Mouse (Mus musculus) leukemia stem cell, adult 10-12 weeks (primary cell): ENCODE results near the gene Dll4. TPM values are rescaled to one million over a fixed set of nuclear protein-coding genes. Genes with fewer than 3 reads are reported as not detected.

Experiments
- polyA plus RNA-seq: library from polyadenylated mRNA; stranded (reverse); fragments of >175 nt; gene quantifications from 2 replicates; pipeline ENCODE4 v1.2.3, GENCODE M21; 2012; ENCODE audit warnings: low replicate concordance

Dll4 gene
- polyA plus RNA-seq = 1.1 and 1.5 TPM in 2 replicates

GRCm38 (mm10) chr2:119325568-119326143, at the start of gene Dll4:
Gene Dll4 (plus strand): TSS chr2:119325784.

DNA sequence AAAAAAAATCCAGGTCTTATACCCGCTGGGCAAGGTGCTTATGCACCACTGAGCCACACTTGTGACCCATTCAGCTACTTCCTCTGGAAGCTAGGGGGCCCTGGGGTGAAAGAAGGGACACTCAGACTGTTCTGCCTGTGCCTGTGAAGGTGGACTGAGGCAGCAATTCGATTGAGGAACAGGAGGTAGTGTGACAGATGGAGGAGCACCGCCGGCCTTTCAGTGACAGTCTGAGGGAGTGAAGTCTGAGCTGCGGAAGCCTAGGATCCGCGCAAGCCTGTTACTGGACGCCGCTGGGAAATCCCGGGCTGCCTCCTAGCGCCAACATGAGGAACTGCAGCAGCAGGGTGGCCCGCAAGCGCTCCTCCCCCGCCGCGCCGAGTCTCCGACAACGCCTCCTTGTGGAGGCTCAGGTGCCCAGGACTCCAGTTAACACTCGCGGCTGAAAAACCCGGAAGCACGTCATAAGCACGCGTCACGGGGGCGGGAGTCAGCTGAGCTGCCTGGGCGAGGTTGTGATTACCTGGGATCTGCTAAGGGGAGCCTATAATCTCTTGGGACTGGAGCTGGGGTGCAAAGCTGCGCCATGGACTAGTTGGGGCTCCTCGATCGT, 37.2 kb upstream of the Dll4 start, which contains the start of gene Vps18:
TSS of gene Vps18 (plus strand) at position 471 of the 613 bp plus-strand sequence.

DNA sequence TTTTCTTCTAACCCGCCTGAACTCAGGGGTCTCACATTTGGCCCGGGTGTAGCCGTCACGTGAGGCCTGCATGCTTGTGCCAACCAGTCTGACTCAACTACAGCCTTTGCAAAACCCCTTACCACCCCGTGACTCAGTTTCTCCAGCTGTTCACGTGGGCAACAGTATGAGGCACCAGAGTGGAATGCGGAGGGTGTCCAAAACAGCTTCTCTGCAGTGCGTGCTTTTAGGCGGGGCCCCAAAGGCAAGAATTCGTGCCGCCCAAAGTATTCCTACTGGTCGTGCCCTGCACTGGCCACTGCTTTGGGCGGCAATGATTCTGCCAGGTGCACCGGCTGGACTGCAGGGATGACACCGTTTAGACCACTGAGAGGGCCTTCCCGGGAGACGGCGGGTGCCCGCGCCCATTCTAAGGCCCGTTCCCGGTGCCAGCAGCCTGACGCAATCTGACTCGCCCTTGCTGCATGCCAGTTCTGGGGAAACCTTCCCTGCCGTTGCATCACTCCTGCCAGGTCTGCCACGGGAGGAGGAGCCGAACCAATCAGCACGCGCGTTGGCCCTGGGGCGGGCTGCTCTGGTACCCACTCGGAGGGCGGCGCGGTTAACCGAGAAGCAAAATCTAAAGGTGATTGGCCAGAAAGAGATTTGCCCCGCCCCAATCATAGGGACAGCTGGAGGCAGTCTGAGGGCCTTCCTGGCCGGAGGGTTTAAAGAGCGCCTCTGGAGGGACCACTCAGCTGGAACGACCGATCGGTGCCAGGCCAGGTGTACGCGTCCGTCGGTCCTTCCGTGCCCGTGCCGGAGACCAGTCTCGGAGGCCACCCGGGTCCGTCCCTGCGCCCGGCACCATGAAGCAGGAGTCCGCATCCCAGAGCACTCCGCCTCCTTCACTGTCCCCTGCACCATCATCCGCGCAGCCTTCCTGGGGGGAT, 25.2 kb downstream of the Dll4 start, which contains the start of gene Chac1:
TSS of gene Chac1 (plus strand) at position 675 of the 932 bp plus-strand sequence.

Other genes with a start within 250 kb of the Dll4 start
- gene Rad51, start 213.0 kb upstream of the Dll4 start, polyA plus RNA-seq = 4.9 and 8.4 TPM in 2 replicates
- 16.2 and 33.0 TPM in 2 replicates for gene Rmdn3, start 168.8 kb upstream of the Dll4 start, polyA plus RNA-seq
- gene Gchfr, start 158.0 kb upstream of the Dll4 start, polyA plus RNA-seq = 1.4 TPM in 1 of 2 replicates, not detected in the other
- 0.07 and 0.57 TPM in 2 replicates for gene Gm14137, start 151.3 kb upstream of the Dll4 start, polyA plus RNA-seq
- 10.3 and 20.3 TPM in 2 replicates for gene Zfyve19, start 117.2 kb upstream of the Dll4 start, polyA plus RNA-seq
- gene Dnajc17, start 117.0 kb upstream of the Dll4 start, polyA plus RNA-seq = 10.6 and 23.8 TPM in 2 replicates
- not detected in 2 replicates for gene Ppp1r14d, start 95.9 kb upstream of the Dll4 start, polyA plus RNA-seq
- 0.13 and 0.59 TPM in 2 replicates for gene Spint1, start 88.4 kb upstream of the Dll4 start, polyA plus RNA-seq
- 0.30 TPM in 1 of 2 replicates, not detected in the other for gene Rhov, start 54.5 kb upstream of the Dll4 start, polyA plus RNA-seq
- 8.0 and 19.2 TPM in 2 replicates for gene Vps18, start 37.0 kb upstream of the Dll4 start, polyA plus RNA-seq
- 24.8 and 43.3 TPM in 2 replicates for gene Chac1, start 25.4 kb downstream of the Dll4 start, polyA plus RNA-seq
- 5.3 and 6.5 TPM in 2 replicates for gene Ino80, start 151.9 kb downstream of the Dll4 start, polyA plus RNA-seq
- 0.02 and 0.26 TPM in 2 replicates for gene Exd1, start 221.8 kb downstream of the Dll4 start, polyA plus RNA-seq
- gene Chp1, start 221.9 kb downstream of the Dll4 start, polyA plus RNA-seq = 7.7 and 12.7 TPM in 2 replicates